Mouse (Mus musculus): ENCODE data around the gene Resp18.

DNA sequence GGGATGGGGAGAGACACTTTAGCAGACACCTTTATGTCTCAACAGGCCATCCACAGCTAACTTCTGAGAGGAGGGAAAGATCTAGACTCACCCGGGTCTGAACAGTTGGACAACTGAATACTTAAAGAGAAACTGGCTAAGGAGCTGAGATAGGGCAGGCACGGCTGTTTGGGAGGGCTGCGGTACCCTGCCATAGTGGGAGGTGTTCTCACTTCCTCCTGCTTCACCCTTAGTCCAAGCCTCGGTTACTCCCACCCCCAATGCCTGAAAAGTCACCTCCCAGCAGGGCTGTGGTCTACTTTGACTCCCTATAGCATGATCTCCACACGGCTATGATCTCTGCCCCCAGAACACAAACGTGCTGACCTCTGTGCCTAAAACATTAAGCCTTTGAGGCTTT is 54.7 kb downstream of the Resp18 start:
- TF ChIP-seq CTCF (IDR thresholded peaks at IDR 0.05; ENCODE audit: borderline replicate concordance, insufficient read depth, low read depth, low read length) (no peak), POLR2A (IDR thresholded peaks at IDR 0.05; ENCODE audit: borderline replicate concordance, insufficient read depth, low read length) (no peak)
